Mouse (Mus musculus) forebrain, postnatal 0 days (tissue): ENCODE data around the gene Trim80. TPM values are rescaled to one million over a fixed set of nuclear protein-coding genes. Genes with fewer than 3 reads are reported as not detected.

Experiments
- ATAC-seq: fragments of 200-750 bp; cut with Nextera tagmentation; 2 replicates; pipeline ENCODE4 v1.8.0; 2017; ENCODE audit warnings: mild to moderate bottlenecking, moderate library complexity
- DNase-seq: peaks from one replicate; pipeline ENCODE4 v3.0.0-alpha.2; 2015
- H3K27ac ChIP-seq: fragments of 300-500 bp; sonication (generic); 2 replicates; pipeline ENCODE4 v1.5.1; 2014; ENCODE audit warnings: low read depth, mild to moderate bottlenecking, antibody characterized with exemption, low read length, moderate library complexity, mixed read lengths
- H3K27me3 ChIP-seq: fragments of 300-500 bp; sonication (generic); 2 replicates; pipeline ENCODE4 v1.6.1; 2014; ENCODE audit warnings: mild to moderate bottlenecking, low read length, mixed read lengths; ENCODE audit not compliant: insufficient read depth
- H3K36me3 ChIP-seq: fragments of 300-500 bp; sonication (generic); 2 replicates; pipeline ENCODE4 v1.6.1; 2014; ENCODE audit warnings: mild to moderate bottlenecking, moderate library complexity; ENCODE audit not compliant: insufficient read depth
- H3K4me1 ChIP-seq: fragments of 300-500 bp; sonication (generic); 2 replicates; pipeline ENCODE4 v1.6.1; 2014; ENCODE audit warnings: antibody characterized with exemption; ENCODE audit not compliant: insufficient read depth
- H3K4me2 ChIP-seq: fragments of 300-500 bp; sonication (generic); 2 replicates; pipeline ENCODE4 v1.6.1; 2014; ENCODE audit warnings: low read depth, mild to moderate bottlenecking, moderate library complexity
- H3K4me3 ChIP-seq: fragments of 300-500 bp; sonication (generic); 2 replicates; pipeline ENCODE4 v1.5.1; 2014; ENCODE audit warnings: low read depth, low read length, mixed read lengths
- H3K9ac ChIP-seq: fragments of 300-500 bp; sonication (generic); 2 replicates; pipeline ENCODE4 v1.6.1; 2014; ENCODE audit warnings: mild to moderate bottlenecking
- H3K9me3 ChIP-seq: fragments of 300-500 bp; sonication (generic); 2 replicates; pipeline ENCODE4 v1.6.1; 2016; ENCODE audit warnings: low read length
- CTCF ChIP-seq: sonication (generic); IDR thresholded peaks from 2 replicates; pipeline ENCODE4 v1.5.1; 2016; ENCODE audit warnings: antibody characterized with exemption, control low read depth, low read depth
- WGBS: fragments of 180-500 bp; shearing (Covaris S2); extraction: QIAGEN DNeasy Blood & Tissue Kit; methylation state at CpG from one replicate; pipeline ENCODE4 v1.1.7; 2014; 5-methylcytosine and 5-hydroxymethylcytosine counted together
- polyA plus RNA-seq: library from polyadenylated mRNA; unstranded; fragments of >200 nt; fragmentation: Nextera tagmentation; extraction: Ambion mirVana; gene quantifications from 2 replicates; pipeline ENCODE4 v1.2.1, GENCODE M21; 2015
- total RNA-seq: library from RNA; depleted of rRNA; stranded (reverse); fragments of >200 nt; gene quantifications from 2 replicates; pipeline ENCODE4 v1.2.3, GENCODE M21; 2014

Gene Trim80
- total and polyA plus RNA-seq, 2 experiments from 2014 or later, result not detected

GRCm38 (mm10) chr11:115457405-115457804, 17.1 kb downstream of the Trim80 start:
- Histone ChIP-seq H3K9me3 (no peaks in the 10 kb centered on the region), H3K4me1 (no peaks in the 10 kb centered on the region), H3K9ac (no peak overlapping the region), H3K36me3 (no peaks in the 10 kb centered on the region), H3K27me3 (no peaks in the 10 kb centered on the region), H3K4me2 (no peak overlapping the region), H3K27ac (no peak overlapping the region), H3K4me3 (no peak overlapping the region)
- WGBS, result 34% methylated on average over 6 of the region's 6 CpGs
- TF ChIP-seq CTCF, result no peak
- ATAC-seq, result no peak
- DNase-seq, result no peak

GRCm38 (mm10) chr11:115460976-115461375, 20.6 kb downstream of the Trim80 start:
- TF ChIP-seq CTCF, result no peak
- Histone ChIP-seq H3K27me3 (no peaks in the 10 kb centered on the region), H3K4me1 (no peaks in the 10 kb centered on the region), H3K27ac (no peak overlapping the region), H3K9ac (no peak overlapping the region), H3K36me3 (no peaks in the 10 kb centered on the region), H3K9me3 (no peaks in the 10 kb centered on the region), H3K4me3 (no peak overlapping the region), H3K4me2 (no peak overlapping the region)
- DNase-seq (no peak), ATAC-seq (no peak)
- WGBS, result 20% methylated on average over 8 of the region's 8 CpGs

GRCm38 (mm10) chr11:115461846-115462242, 21.5 kb downstream of the Trim80 start:
- Histone ChIP-seq H3K4me2 (no peak overlapping the region), H3K27me3 (no peaks in the 10 kb centered on the region), H3K9ac (no peak overlapping the region), H3K4me1 (no peaks in the 10 kb centered on the region), H3K36me3 (no peaks in the 10 kb centered on the region), H3K4me3 (no peak overlapping the region), H3K9me3 (no peaks in the 10 kb centered on the region), H3K27ac (no peak overlapping the region)
- no peak for TF ChIP-seq CTCF
- ATAC-seq, result no peak
- no peak for DNase-seq
- 69% methylated on average over 5 of the region's 5 CpGs for WGBS

GRCm38 (mm10) chr11:115462243-115462891, 22.0 kb downstream of the Trim80 start, which contains the start of gene Slc16a5:
Slc16a5 (plus strand) TSS chr11:115462474.
- H3K9ac ChIP-seq, result no peak within 1 kb of the TSS
- H3K4me1 ChIP-seq, result no peaks in the 10 kb centered on the region
- no peaks in the 10 kb centered on the region for H3K36me3 ChIP-seq
- no peaks in the 10 kb centered on the region for H3K27me3 ChIP-seq
- ATAC-seq (no peak), DNase-seq (no peak)
- H3K4me3 ChIP-seq, result no peak within 1 kb of the TSS
- H3K27ac ChIP-seq, result no peak within 1 kb of the TSS
- H3K4me2 ChIP-seq, result no peak within 1 kb of the TSS
- no peaks in the 10 kb centered on the region for H3K9me3 ChIP-seq
- TF ChIP-seq CTCF, result no peak
- 76% methylated on average over 16 of the region's 16 CpGs for WGBS

GRCm38 (mm10) chr11:115463397-115463796, 23.1 kb downstream of the Trim80 start:
- H3K36me3 ChIP-seq, result no peaks in the 10 kb centered on the region
- H3K9me3 ChIP-seq, result no peaks in the 10 kb centered on the region
- no peak for TF ChIP-seq CTCF
- 84% methylated on average over 11 of the region's 11 CpGs for WGBS
- ATAC-seq (no peak), DNase-seq (no peak)
- H3K4me2 ChIP-seq, result no peak overlapping the region
- no peak overlapping the region for H3K9ac ChIP-seq
- no peak overlapping the region for H3K4me3 ChIP-seq
- H3K4me1 ChIP-seq, result no peaks in the 10 kb centered on the region
- H3K27ac ChIP-seq, result no peak overlapping the region
- no peaks in the 10 kb centered on the region for H3K27me3 ChIP-seq

- Histone ChIP-seq H3K4me2 (no peak overlapping the region), H3K27ac (no peak overlapping the region), H3K4me1 (no peaks in the 10 kb centered on the region), H3K9me3 (no peaks in the 10 kb centered on the region), H3K27me3 (no peaks in the 10 kb centered on the region), H3K36me3 (no peaks in the 10 kb centered on the region), H3K9ac (no peak overlapping the region), H3K4me3 (no peak overlapping the region)
- ATAC-seq, result no peak
- 93% methylated on average over 8 of the region's 8 CpGs for WGBS
- TF ChIP-seq CTCF, result no peak
- no peak for DNase-seq
These were observed 24.5 kb downstream of the Trim80 start for GRCm38 (mm10) chr11:115464851-115465250.

- Histone ChIP-seq H3K4me1 (no peaks in the 10 kb centered on the region), H3K4me2 (no peak overlapping the region), H3K4me3 (no peak overlapping the region), H3K9me3 (no peaks in the 10 kb centered on the region), H3K27ac (no peak overlapping the region), H3K36me3 (no peaks in the 10 kb centered on the region), H3K27me3 (no peaks in the 10 kb centered on the region), H3K9ac (no peak overlapping the region)
- WGBS, result 69% methylated on average over 4 of the region's 4 CpGs
- no peak for TF ChIP-seq CTCF
- ATAC-seq (no peak), DNase-seq (no peak)
These were observed 26.9 kb downstream of the Trim80 start for GRCm38 (mm10) chr11:115467217-115467618.

- no peak overlapping the region for H3K4me3 ChIP-seq
- no peaks in the 10 kb centered on the region for H3K27me3 ChIP-seq
- TF ChIP-seq CTCF, result no peak
- ATAC-seq, result no peak
- H3K4me2 ChIP-seq, result no peak overlapping the region
- 86% methylated on average over 7 of the region's 7 CpGs for WGBS
- no peaks in the 10 kb centered on the region for H3K9me3 ChIP-seq
- H3K36me3 ChIP-seq, result no peaks in the 10 kb centered on the region
- no peak overlapping the region for H3K27ac ChIP-seq
- H3K4me1 ChIP-seq, result peaks cover 18% of the 10 kb centered on the region
- H3K9ac ChIP-seq, result no peak overlapping the region
- no peak for DNase-seq
These were observed 31.8 kb downstream of the Trim80 start for GRCm38 (mm10) chr11:115472183-115472582.
